Mouse (Mus musculus) left cerebral cortex, adult 2 months (tissue): ENCODE measurements around the gene Rab40c. TPM values are rescaled to one million over a fixed set of nuclear protein-coding genes. Genes with fewer than 3 reads are reported as not detected.
"Not testable (repeated sequence)": the region's sequence is repeated elsewhere in the genome, so short reads cannot be mapped to it uniquely, and the experiment has no call there.

Experiments
- DNase-seq, 2 experiments: peaks; one replicate each; pipeline ENCODE4 v3.0.0; 2021 to 2022; ENCODE audit warnings: low spot score in 2 of 2, mixed read lengths in 1 of 2; ENCODE audit errors: extremely low spot score in 1 of 2
- H3K27ac ChIP-seq: fragments of 200-600 bp; 2 replicates; pipeline ENCODE4 v1.8.1; 2022
- H3K4me3 ChIP-seq: fragments of 200-600 bp; 2 replicates; pipeline ENCODE4 v1.8.1; 2022
- CTCF ChIP-seq: fragments of 200-600 bp; IDR thresholded peaks from 2 replicates; pipeline ENCODE4 v1.8.1; 2022; ENCODE audit warnings: antibody characterized with exemption, mild to moderate bottlenecking, moderate library complexity
- intact Hi-C: fragments of 180-260 bp; cut with DNase I; formaldehyde crosslinking; loops from one replicate; pipeline ENCODE4 v1.15.1; 2025
- total RNA-seq, 2 experiments: library from RNA; stranded (reverse); gene quantifications; 2 replicates each; pipeline ENCODE4 v1.2.3; 2021

Rab40c gene
- total RNA-seq, 2 experiments from 2014 or later: 46.4 to 47.2 TPM

DNA sequence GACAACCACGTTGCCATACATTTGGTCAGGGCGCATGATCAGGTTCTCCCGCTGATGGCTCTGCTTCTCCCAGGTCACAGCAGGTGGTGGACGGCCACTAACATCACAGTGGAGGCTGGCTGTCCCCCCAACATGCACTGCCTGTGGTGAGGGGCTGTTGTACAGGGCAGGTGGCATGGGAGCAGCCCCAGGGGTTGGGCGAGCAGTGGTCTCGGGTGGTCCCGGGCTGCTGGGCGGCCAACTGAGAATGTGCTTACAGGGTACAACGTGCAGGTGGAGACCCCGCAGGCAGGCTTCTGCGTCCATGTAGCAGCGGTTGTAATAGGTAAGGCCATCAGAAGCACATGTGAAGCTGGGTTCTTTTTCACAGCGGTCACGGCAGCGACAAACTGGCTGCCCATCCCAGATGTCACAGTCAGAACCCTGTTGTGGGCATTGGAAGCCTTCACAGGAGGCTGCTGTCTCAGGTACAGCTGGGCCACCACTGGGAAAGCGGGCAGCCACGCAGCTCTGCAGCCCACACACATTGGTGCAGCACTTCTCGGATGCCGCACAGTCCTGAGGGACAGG, 40.8 kb downstream of the Rab40c start:
- intact Hi-C loops: loop anchor here (5.0 kb wide), 1 partner anchor 39 kb away; the partner anchor contains the start of gene Rab40c
- no peak overlapping the region for H3K4me3 ChIP-seq
- TF ChIP-seq CTCF: no peak
- peak in 1 of 2 experiments; percentile 24 for DNase-seq
- no peak overlapping the region for H3K27ac ChIP-seq

DNA sequence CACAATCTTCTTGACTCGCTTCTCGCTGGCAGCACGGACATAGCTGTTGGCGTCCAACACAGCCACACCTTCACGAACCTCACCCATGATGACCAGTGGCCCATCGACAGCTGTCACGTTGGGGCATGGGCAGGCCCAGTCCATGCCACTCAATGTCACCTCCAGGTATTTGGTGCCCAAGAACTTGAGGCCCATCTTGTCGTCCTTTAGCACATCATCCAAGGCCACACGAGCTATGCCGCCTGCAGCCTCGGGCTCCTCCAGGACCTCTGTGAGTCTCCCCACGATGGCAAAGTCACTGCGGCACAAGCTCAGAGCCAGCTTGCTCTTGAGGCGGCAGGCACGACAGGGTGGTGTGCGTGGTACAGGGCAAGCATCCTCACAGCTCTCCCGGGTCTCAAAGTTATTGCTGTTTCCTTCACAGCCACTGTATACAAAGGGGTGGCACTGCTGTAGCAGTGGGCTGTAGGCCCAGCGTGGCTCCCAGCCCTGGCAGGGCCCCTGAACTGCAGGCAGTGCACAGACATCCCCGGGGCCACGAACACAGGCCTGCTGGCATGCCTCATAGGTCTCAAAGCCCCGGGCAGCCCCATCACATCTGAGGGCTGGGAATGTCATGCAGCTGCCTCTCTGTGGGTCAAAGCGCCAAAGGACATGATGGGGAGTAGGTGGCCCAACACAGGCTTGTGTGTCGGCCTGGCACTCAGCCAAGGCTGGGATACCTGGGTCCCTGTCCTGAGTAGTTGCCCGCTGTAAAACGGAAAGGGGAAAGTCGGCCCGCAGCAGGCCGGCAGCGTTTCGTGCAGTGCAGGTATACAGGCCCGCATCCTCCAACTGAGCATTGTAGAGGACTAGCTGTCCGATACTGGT, 41.6 kb downstream of the Rab40c start:
- intact Hi-C loops: loop anchor here (5.0 kb wide), 1 partner anchor 39 kb away; the partner anchor contains the start of gene Rab40c

DNA sequence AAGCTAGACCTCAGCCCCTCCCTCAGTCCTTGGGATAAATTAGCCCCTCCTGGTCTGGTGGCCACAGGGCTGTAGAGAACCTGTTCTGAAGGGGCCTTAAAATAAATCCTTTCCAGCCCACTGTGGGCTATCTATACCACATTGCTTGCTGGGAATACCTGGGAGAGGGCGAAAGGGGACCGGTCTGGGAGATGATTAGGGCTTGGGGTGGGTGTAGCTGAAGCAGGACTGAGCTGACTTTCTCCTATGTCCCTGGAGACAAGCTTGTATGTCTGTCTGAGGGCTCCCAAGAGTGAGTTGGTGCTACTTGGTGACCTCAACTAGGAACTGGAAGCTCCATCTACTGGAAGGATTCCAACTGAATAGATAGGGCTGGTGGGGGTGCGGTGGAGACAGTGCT, 42.5 kb downstream of the Rab40c start:
- no peak for DNase-seq
- intact Hi-C loops: loop anchor here (5.0 kb wide), 1 partner anchor 40 kb away; the partner anchor contains the start of gene Rab40c
- no peak overlapping the region; the same call in 1 of the 2 replicates for H3K4me3 ChIP-seq
- no peak for TF ChIP-seq CTCF
- H3K27ac ChIP-seq: no peak overlapping the region

More for the DNA sequence above, 41.6 kb downstream of the Rab40c start:
- H3K4me3 ChIP-seq: no peak overlapping the region
- DNase-seq: no peak
- TF ChIP-seq CTCF: no peak
- H3K27ac ChIP-seq: no peak overlapping the region

DNA sequence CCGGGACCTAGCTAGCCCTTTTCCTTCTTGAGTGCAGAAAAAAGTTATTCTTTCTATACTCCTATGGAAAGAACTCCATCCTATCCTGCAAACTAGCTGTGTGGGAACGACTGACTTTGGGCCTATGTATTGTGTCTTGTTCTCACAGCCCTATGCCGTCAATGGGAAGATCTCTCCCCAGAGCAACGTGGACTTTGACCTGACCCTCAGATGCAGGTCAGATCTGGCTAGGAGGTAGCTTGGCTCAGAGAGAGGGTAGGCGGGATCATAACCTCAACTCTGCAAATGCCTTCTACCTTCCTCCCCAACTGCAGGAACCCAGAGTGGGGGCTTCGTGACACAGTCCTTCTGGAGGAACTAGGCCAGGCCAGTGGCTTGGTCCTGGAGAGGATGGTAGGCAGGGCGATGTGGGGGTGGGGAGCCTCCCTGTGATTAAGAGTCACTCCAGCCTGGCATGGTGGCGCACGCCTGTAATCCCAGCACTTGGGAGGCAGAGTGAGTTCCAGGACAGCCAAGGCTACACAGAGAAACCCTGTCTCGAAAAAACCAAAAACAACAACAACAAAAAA, 43.1 kb downstream of the Rab40c start:
- Histone ChIP-seq H3K4me3 (peak overlapping the region; percentile 77), H3K27ac (peak overlapping the region; percentile 88)
- intact Hi-C loops: loop anchor here (5.0 kb wide), 1 partner anchor 41 kb away; the partner anchor contains the start of gene Rab40c
- DNase-seq: no peak
- TF ChIP-seq CTCF: no peak

DNA sequence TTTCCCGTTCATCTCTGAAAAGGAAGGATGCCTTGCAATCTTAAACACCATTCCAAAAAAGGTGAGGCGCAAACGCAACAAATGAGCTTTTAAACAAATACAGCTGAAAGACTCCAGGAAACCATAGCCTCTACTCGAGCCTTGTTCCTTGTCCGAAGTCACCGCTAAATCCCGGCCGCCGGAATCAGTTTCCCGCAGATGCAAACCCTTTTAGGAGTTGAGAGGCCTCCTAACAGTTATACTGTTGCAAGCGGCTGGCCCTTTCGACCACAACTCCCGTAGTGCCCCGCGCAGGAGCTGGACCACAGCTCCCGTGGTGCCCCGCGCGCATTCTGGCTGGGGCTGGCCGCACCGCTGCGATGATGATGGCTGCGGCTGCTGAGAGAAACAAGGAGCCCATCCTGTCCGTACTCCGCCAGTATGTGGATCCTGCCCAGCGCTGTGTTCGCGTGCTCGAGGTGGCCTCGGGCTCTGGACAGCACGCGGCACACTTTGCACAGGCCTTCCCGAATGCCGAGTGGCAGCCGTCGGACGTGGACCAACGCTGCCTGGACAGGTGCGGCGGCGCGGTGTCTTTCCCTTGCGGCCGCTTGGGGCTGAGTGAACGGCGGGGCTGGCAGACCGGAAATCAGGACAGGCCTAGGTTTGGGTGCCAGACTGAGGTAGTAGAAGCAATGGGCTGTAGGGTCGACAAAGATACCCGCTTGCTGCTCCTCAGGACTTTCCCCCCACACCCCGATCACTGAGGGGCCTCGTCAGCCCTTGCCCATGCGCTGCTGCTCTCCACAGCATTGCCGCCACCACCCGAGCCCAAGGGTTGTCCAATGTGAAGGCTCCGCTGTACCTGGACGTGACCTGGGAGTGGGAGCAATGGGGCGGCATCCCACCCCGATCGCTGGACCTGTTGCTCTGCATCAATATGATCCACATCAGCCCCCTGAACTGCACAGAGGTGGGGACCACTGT, 44.1 kb downstream of the Rab40c start:
- H3K27ac ChIP-seq: peak overlapping the region; percentile 88
- intact Hi-C loops: loop anchor here (5.0 kb wide), 1 partner anchor 42 kb away; the partner anchor contains the start of gene Rab40c
- peak; percentile 15; the same call in 1 of the 2 replicates for TF ChIP-seq CTCF
- peak overlapping the region; percentile 77 for H3K4me3 ChIP-seq
- peak; percentile 90 for DNase-seq

DNA sequence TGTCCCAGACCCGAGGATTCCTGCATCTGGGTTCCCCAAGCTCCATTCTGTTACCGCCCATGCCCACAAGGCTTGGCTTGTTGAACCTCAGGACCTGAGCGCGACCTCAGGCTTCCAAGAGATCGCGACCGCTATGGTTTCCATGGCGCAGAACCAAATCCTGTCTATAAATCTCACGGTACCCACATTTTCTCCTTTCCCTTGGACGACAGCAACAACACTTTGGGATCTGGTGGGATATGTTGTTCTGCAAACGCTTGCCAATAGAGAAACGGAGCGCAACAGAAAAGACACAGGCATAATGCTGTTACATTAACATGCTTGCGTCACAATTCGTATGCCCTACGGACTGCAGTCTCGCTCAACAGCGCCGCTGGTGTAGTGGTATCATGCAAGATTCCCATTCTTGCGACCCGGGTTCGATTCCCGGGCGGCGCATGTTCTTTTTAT, 44.8 kb downstream of the Rab40c start, which contains the start of gene Mettl26:
Mettl26 (plus strand) TSS at position 354 of the 450 bp plus-strand sequence.
- intact Hi-C loops: loop anchor here (5.0 kb wide), 1 partner anchor 43 kb away; the partner anchor contains the start of gene Rab40c
- TF ChIP-seq CTCF: peak; percentile 18
- H3K4me3 ChIP-seq: peak within 1 kb of the TSS; percentile 77
- H3K27ac ChIP-seq: peak within 1 kb of the TSS; percentile 88
- DNase-seq: peak; percentile 93 to 99

DNA sequence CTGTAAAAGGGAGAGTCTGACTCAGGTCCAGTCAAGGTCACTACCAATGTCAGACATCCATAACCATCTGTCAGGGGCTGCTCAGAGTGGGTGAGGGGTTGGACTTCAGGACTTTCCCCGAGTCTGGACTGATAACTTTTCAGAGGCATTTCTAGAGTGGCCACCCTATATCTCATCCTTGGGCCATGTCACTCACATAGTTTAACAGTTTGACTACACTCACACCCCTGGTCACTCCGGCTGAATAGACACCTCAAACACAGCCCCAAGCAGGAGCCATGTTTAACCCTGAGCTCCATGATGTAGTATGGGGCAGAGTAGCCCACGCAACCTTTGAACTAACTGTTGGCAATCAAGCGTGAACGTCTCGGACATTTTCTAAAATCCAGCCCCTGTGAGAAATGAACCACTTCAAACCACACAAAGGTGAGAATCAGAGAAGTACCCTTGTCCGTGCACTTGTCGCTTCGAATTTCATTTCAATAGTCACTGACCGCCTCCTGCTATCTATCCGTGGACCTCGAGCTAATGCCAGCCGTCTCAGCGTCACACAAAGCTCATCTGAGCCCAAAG, 45.3 kb downstream of the Rab40c start:
- peak overlapping the region; percentile 77 for H3K4me3 ChIP-seq
- intact Hi-C loops: no loop called here
- TF ChIP-seq CTCF: no peak
- no peak for DNase-seq
- H3K27ac ChIP-seq: peak overlapping the region; percentile 88

DNA sequence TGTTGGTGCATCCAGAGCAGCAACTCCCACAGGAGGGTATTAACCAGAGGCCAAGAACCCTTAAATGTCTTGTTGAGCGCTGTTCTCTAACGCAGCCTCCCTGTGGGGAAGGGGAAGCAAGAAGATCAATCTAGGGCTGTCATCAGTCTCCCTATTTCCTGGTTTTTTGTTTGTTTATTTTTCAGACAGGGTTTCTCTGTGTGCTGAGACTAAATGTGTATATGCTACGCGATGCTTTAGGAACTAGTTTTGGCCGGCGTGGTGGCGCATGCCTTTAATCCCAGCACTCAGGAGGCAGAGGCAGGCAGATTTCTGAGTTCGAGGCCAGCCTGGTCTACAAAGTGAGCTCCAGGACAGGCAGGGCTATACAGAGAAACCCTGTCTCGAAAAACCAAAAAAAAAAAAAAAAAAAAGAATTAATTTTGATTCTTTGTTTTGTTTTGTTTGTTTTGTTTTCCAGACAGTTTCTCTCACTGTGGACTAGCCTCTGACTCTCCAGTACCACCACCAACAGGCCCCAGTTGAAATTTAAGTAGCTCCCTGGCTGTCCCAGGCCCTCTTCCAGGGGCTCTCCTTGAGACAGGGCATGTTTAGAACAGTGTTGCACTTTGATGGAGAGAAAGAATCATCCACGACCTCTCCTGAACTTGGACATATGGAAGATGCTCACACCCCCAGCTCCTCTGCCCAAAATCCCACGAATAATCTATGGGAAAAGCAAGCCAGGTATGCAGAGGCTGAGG, 46.0 kb downstream of the Rab40c start:
- TF ChIP-seq CTCF: no peak
- no peak overlapping the region; the same call in 1 of the 2 replicates for H3K4me3 ChIP-seq
- DNase-seq: no peak
- peak overlapping the region; percentile 88; the same call in 1 of the 2 replicates for H3K27ac ChIP-seq
- intact Hi-C loops: no loop called here

DNA sequence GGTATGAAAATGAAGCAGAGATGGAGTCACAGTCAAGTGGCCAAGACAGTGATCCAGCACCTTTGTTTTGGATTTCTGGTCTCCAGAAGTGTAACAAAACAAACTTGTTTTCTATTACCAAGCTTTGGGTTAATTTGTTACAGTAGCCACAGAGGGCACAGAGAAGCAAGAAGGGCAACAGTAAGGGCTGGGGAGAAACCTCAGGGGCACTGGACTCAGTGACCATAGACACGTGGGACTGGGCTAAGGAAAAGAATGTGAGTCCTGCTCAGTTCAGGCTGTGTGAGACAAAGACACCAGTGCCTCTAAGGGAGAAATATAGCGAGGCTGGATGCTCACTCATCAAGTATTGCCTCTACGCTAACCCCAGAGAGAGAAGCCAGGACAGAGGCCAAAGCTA, 46.9 kb downstream of the Rab40c start:
- Histone ChIP-seq H3K27ac (no peak overlapping the region), H3K4me3 (no peak overlapping the region)
- DNase-seq: no peak
- intact Hi-C loops: no loop called here
- no peak for TF ChIP-seq CTCF

DNA sequence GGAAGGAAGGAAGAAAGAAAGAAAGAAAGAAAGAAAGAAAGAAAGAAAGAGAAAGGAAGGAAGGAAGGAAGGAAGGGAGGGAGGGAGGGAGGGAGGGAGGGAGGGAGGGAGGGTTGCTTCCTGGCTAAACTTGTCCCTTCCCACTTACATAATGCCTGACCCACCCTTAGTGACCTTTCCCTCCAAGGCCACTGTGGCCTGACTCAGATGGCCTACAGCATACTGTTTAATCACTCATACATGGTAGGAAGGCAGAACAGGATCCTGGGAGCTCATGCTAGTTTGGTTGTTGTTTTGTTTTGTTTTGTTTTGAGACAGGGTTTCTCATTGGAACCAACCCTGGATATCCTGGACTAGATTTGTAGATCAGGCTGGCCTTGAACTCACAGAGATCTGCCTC, 48.0 kb downstream of the Rab40c start:
- DNase-seq, intact Hi-C loops: not testable (repeated sequence)

More for the DNA sequence above, 48.0 kb downstream of the Rab40c start:
- not testable (repeated sequence) for H3K4me3 ChIP-seq, H3K27ac ChIP-seq
